40 mouse cellular contexts compared by ENCODE assay signal in the genomic region with DNA sequence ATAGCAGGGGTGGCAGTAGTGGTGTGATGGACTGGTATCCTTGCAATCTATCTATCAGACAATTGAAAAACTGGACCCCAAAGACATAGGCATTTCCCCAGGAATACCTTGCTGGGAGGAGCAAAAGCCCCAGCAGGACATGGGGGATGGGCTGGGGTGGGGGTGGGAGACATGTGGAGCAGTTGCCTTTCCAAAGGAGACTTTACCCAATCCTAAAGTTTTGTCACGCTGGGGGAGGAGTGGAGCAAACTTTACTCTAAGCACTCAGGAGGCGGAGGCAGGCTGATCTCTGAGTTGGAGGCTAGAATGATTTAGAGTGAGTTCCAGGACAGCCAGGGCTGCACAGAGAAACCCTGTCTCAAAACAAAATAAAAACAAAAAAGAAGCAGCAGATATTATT. TPM values are rescaled to one million over a fixed set of nuclear protein-coding genes. Genes with fewer than 3 reads are reported as not detected.
"Had no signal": no experiment of that assay in that cellular context is flagged by ENCODE, and none has a peak within 500 bp of the region (broad histone marks: within the 10 kb centered on the region; RNA-seq: fewer than 3 reads in every experiment).

No protein-coding gene starts in this region.

- H3K4me3 ChIP-seq: embryonic facial prominence, embryonic 10.5 days; embryonic facial prominence, embryonic 12.5 days; embryonic facial prominence, embryonic 13.5 days; embryonic facial prominence, embryonic 15.5 days; erythroblast, embryonic 14.5 days; forebrain, embryonic 10.5 days; forebrain, embryonic 12.5 days; forebrain, embryonic 13.5 days; forebrain, embryonic 15.5 days; gastrocnemius, adult 2 months; heart, adult 2 months; heart, embryonic 10.5 days; heart, embryonic 12.5 days; heart, embryonic 13.5 days had no signal

- H3K36me3 ChIP-seq: embryonic facial prominence, embryonic 12.5 days; embryonic facial prominence, embryonic 13.5 days; embryonic facial prominence, embryonic 15.5 days; forebrain, embryonic 10.5 days; forebrain, embryonic 12.5 days; forebrain, embryonic 15.5 days; heart, embryonic 12.5 days; heart, embryonic 13.5 days had no signal

- H3K4me1 ChIP-seq: embryonic facial prominence, embryonic 13.5 days; embryonic facial prominence, embryonic 15.5 days; forebrain, embryonic 12.5 days; forebrain, embryonic 13.5 days; forebrain, embryonic 15.5 days had no signal

- H3K9ac ChIP-seq: embryonic facial prominence, embryonic 12.5 days; embryonic facial prominence, embryonic 13.5 days; embryonic facial prominence, embryonic 15.5 days; forebrain, embryonic 12.5 days; forebrain, embryonic 13.5 days; forebrain, embryonic 15.5 days; forebrain, postnatal 0 days; heart, embryonic 12.5 days; heart, embryonic 13.5 days had no signal

- H3K27me3 ChIP-seq: embryonic facial prominence, embryonic 12.5 days; embryonic facial prominence, embryonic 13.5 days; embryonic facial prominence, embryonic 15.5 days; forebrain, embryonic 12.5 days; forebrain, embryonic 13.5 days; forebrain, embryonic 15.5 days had no signal

- H3K27ac ChIP-seq: embryonic facial prominence, embryonic 10.5 days; embryonic facial prominence, embryonic 12.5 days; embryonic facial prominence, embryonic 13.5 days; embryonic facial prominence, embryonic 15.5 days; forebrain, embryonic 10.5 days; forebrain, embryonic 12.5 days; forebrain, embryonic 13.5 days; forebrain, embryonic 15.5 days; gastrocnemius, adult 2 months; heart, adult 2 months; heart, embryonic 10.5 days; heart, embryonic 13.5 days had no signal

- DNase-seq: cerebellum, postnatal 14 days; cerebellum, postnatal 25 days; cerebellum, postnatal 36 days; embryo, embryonic 11 days; forebrain, postnatal 0 days; gastrocnemius, adult 2 months; gastrocnemius, postnatal 10 days; gastrocnemius, postnatal 14 days; gastrocnemius, postnatal 25 days; gastrocnemius, postnatal 36 days; heart, adult 11 months; heart, adult 18-20 months; heart, adult 2 months had no signal

- H3K9me3 ChIP-seq: forebrain, embryonic 15.5 days had no signal

RNA-seq across cellular contexts. Expression of a gene that starts 14.7 kb away (rescaled TPM):
- total RNA-seq: common myeloid progenitor, adult 5-6 weeks; forebrain, postnatal 0 days; gastrocnemius, adult 18-20 months; gastrocnemius, adult 2 months; gastrocnemius, adult 8-10 months; gastrocnemius, postnatal 10 days; gastrocnemius, postnatal 14 days; gastrocnemius, postnatal 25 days; gastrocnemius, postnatal 36 days; gastrocnemius, postnatal 4 days; granulocyte monocyte progenitor cell, adult 5-6 weeks; heart, adult 18-20 months; heart, adult 2 months; heart, adult 8-10 months had no signal
- polyA plus RNA-seq: cortical plate, adult 2 months; embryonic facial prominence, embryonic 10.5 days; embryonic facial prominence, embryonic 11.5 days; embryonic facial prominence, embryonic 12.5 days; embryonic facial prominence, embryonic 13.5 days; embryonic facial prominence, embryonic 14.5 days; embryonic facial prominence, embryonic 15.5 days; erythroblast, embryonic 14.5 days; forebrain, embryonic 10.5 days; forebrain, embryonic 11.5 days; forebrain, embryonic 12.5 days; forebrain, embryonic 13.5 days; forebrain, embryonic 14.5 days; forebrain, embryonic 15.5 days; forebrain, embryonic 16.5 days; forebrain, postnatal 0 days; frontal cortex, adult 2 months; gonadal fat pad, adult 2 months; heart, adult 2 months; heart, embryonic 10.5 days; heart, embryonic 11.5 days; heart, embryonic 12.5 days; heart, embryonic 13.5 days had no signal
